27 mouse cellular contexts compared by ENCODE assay signal in the genomic region with DNA sequence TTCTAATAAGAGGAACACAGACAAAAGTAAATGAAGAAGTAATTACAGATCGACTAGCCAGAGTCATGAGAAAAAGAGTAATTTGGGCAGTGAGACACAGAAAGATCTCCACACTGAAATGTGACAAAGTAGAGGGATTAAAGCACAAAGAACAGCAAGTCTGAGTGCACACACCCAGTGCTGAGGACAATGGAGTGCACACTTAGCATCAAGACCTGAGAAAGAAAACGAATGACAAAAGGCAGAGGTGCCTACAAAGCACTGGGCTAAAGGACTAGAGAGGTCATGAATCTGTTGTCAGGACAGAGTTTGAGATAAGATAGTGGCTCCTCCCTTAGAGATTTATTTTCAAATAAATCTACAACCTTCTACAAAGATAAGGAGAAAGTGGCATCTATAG. TPM values are rescaled to one million over a fixed set of nuclear protein-coding genes. Genes with fewer than 3 reads are reported as not detected.
DNase-seq lines count a peak whose midpoint lies in the region; ATAC-seq lines count a peak whose summit lies in the region.
"Had no signal": no experiment of that assay in that cellular context is flagged by ENCODE, and none has a peak within 500 bp of the region (broad histone marks: within the 10 kb centered on the region; RNA-seq: fewer than 3 reads in every experiment).

No protein-coding gene starts in this region.

- no peaks in the 10 kb centered on the region for H3K9me3 ChIP-seq in midbrain, embryonic 10.5 days (replicated peaks)
- H3K9me3 ChIP-seq in midbrain, embryonic 14.5 days (ENCODE audit: control insufficient read depth, low read length): no peaks in the 10 kb centered on the region
- 0 out of 2 replicates have a peak, but pooled peaks cover 5% of the 10 kb centered on the region for H3K9me3 ChIP-seq in hindbrain, embryonic 12.5 days (replicated peaks)
- no peaks in the 10 kb centered on the region for H3K9me3 ChIP-seq in intestine, embryonic 16.5 days (ENCODE audit: control insufficient read depth, low read length)
- H3K9me3 ChIP-seq: embryonic facial prominence, embryonic 12.5 days; embryonic facial prominence, embryonic 15.5 days; G1E; hindbrain, embryonic 13.5 days had no signal

- no peak for ATAC-seq in midbrain, embryonic 14.5 days (ENCODE audit: low FRiP score, low TSS enrichment)
- ATAC-seq in hindbrain, embryonic 12.5 days (ENCODE audit: low FRiP score): no peak
- no peak for ATAC-seq in intestine, embryonic 16.5 days
- ATAC-seq: forebrain, embryonic 14.5 days; forebrain, postnatal 0 days; hindbrain, postnatal 0 days; inflammation-experienced regulatory T-cells, adult 6 months; intestine, postnatal 0 days; Patski had no signal

- no peak overlapping the region for H3K4me3 ChIP-seq in midbrain, embryonic 10.5 days
- no peak overlapping the region for H3K4me3 ChIP-seq in midbrain, embryonic 14.5 days (replicated peaks; ENCODE audit: low read depth, low read length)
- H3K4me3 ChIP-seq in hindbrain, embryonic 12.5 days: no peak overlapping the region
- no peak overlapping the region for H3K4me3 ChIP-seq in intestine, embryonic 16.5 days (ENCODE audit: low read length)
- H3K4me3 ChIP-seq: embryonic facial prominence, embryonic 12.5 days; embryonic facial prominence, embryonic 15.5 days; gastrocnemius, adult 2 months; hindbrain, embryonic 13.5 days had no signal

- H3K4me1 ChIP-seq in midbrain, embryonic 10.5 days: peaks cover 15% of the 10 kb centered on the region
- H3K4me1 ChIP-seq in midbrain, embryonic 14.5 days (ENCODE audit: control insufficient read depth, insufficient read depth, low read length): no peaks in the 10 kb centered on the region
- no peaks in the 10 kb centered on the region; the same call in 1 of the 2 replicates for H3K4me1 ChIP-seq in hindbrain, embryonic 12.5 days
- H3K4me1 ChIP-seq in intestine, embryonic 16.5 days (ENCODE audit: control insufficient read depth, insufficient read depth, low read length): peaks cover 4% of the 10 kb centered on the region
- H3K4me1 ChIP-seq: embryonic facial prominence, embryonic 12.5 days; embryonic facial prominence, embryonic 15.5 days had no signal

- H3K9ac ChIP-seq in midbrain, embryonic 14.5 days (replicated peaks; ENCODE audit: low read length): no peak overlapping the region
- H3K9ac ChIP-seq in hindbrain, embryonic 12.5 days: no peak overlapping the region
- H3K9ac ChIP-seq in intestine, embryonic 16.5 days (ENCODE audit: low read depth, low read length): no peak overlapping the region
- H3K9ac ChIP-seq: embryonic facial prominence, embryonic 12.5 days; embryonic facial prominence, embryonic 15.5 days; forebrain, postnatal 0 days; hindbrain, embryonic 13.5 days had no signal

- 0 out of 2 replicates have a peak overlapping the region, but pooled peaks have one; percentile 13 for H3K27ac ChIP-seq in midbrain, embryonic 10.5 days (replicated peaks)
- no peak overlapping the region for H3K27ac ChIP-seq in midbrain, embryonic 14.5 days (replicated peaks; ENCODE audit: low read depth, low read length)
- H3K27ac ChIP-seq in hindbrain, embryonic 12.5 days: no peak overlapping the region
- H3K27ac ChIP-seq in intestine, embryonic 16.5 days (ENCODE audit: low read length): no peak overlapping the region
- H3K27ac ChIP-seq: embryonic facial prominence, embryonic 12.5 days; embryonic facial prominence, embryonic 15.5 days; gastrocnemius, adult 2 months; hindbrain, embryonic 13.5 days; hindbrain, postnatal 0 days had no signal

- no peaks in the 10 kb centered on the region for H3K27me3 ChIP-seq in midbrain, embryonic 10.5 days (ENCODE audit: low read depth, poor library complexity, severe bottlenecking)
- H3K27me3 ChIP-seq in midbrain, embryonic 14.5 days (ENCODE audit: control insufficient read depth, insufficient read depth, low read length): no peaks in the 10 kb centered on the region
- H3K27me3 ChIP-seq in hindbrain, embryonic 12.5 days: no peaks in the 10 kb centered on the region
- no peaks in the 10 kb centered on the region for H3K27me3 ChIP-seq in intestine, embryonic 16.5 days (replicated peaks; ENCODE audit: control insufficient read depth, insufficient read depth, low read length)
- H3K27me3 ChIP-seq: CH12.LX; embryonic facial prominence, embryonic 12.5 days; embryonic facial prominence, embryonic 15.5 days; hindbrain, embryonic 13.5 days; Patski had no signal

- DNase-seq in midbrain, embryonic 10.5 days (ENCODE audit: low spot score): no peak
- DNase-seq in midbrain, embryonic 14.5 days: no peak
- DNase-seq in ES-CJ7 (ENCODE audit: low read depth, low spot score) (peak; percentile 89), WW6 (ENCODE audit: low read depth, low spot score) (peak; percentile 45)
- DNase-seq: adrenal gland, postnatal 10 days; adrenal gland, postnatal 36 days; B cell, adult 2 months; cerebellum, adult 11 months; cerebellum, adult 2 months; cerebellum, adult 9-11 months; cerebellum, postnatal 25 days; forebrain, postnatal 0 days; gastrocnemius, adult 2 months; gastrocnemius, postnatal 14 days had no signal

- no peak overlapping the region for H3K4me2 ChIP-seq in midbrain, embryonic 14.5 days (ENCODE audit: low read length)
- H3K4me2 ChIP-seq in hindbrain, embryonic 12.5 days (replicated peaks): no peak overlapping the region
- no peak overlapping the region for H3K4me2 ChIP-seq in intestine, embryonic 16.5 days (ENCODE audit: low read depth, low read length)
- H3K4me2 ChIP-seq: embryonic facial prominence, embryonic 12.5 days; embryonic facial prominence, embryonic 15.5 days; heart, embryonic 11.5 days; hindbrain, embryonic 13.5 days had no signal

- H3K36me3 ChIP-seq in midbrain, embryonic 10.5 days: peaks cover 16% of the 10 kb centered on the region; the same call in 1 of the 2 replicates
- 0 out of 2 replicates have a peak, but pooled peaks cover 3% of the 10 kb centered on the region for H3K36me3 ChIP-seq in midbrain, embryonic 14.5 days (ENCODE audit: control insufficient read depth, insufficient read depth, low read length)
- no peaks in the 10 kb centered on the region for H3K36me3 ChIP-seq in hindbrain, embryonic 12.5 days
- no peaks in the 10 kb centered on the region for H3K36me3 ChIP-seq in intestine, embryonic 16.5 days (ENCODE audit: control insufficient read depth, insufficient read depth, low read length)

- 46% methylated on average over 2 of the region's 2 CpGs for WGBS in midbrain, embryonic 10.5 days
- WGBS in midbrain, embryonic 14.5 days: 31% methylated on average over 2 of the region's 2 CpGs
- 50% methylated on average over 2 of the region's 2 CpGs for WGBS in hindbrain, embryonic 12.5 days
- 57% methylated on average over 2 of the region's 2 CpGs for WGBS in intestine, embryonic 16.5 days

RNA-seq across cellular contexts. Expression of a gene that starts 20.9 kb away (rescaled TPM):
- 41.3 and 48.6 TPM in 2 replicates for polyA plus RNA-seq in midbrain, embryonic 10.5 days (2016; fragmentation: Nextera tagmentation; extraction: Ambion mirVana)
- polyA plus RNA-seq in midbrain, embryonic 14.5 days (2014; fragmentation: Nextera tagmentation; extraction: Ambion mirVana): 59.1 and 75.1 TPM in 2 replicates
- 65.3 and 72.3 TPM in 2 replicates for polyA plus RNA-seq in hindbrain, embryonic 12.5 days (2016; fragmentation: Nextera tagmentation; extraction: Ambion mirVana)
- polyA plus RNA-seq in intestine, embryonic 16.5 days (2015; fragmentation: Nextera tagmentation; extraction: Ambion mirVana): 63.1 and 66.5 TPM in 2 replicates

Comparison
In these comparisons a context has a peak if more than half of its experiments do, and no peak if none do; other contexts are left out.
1. DNase-seq: peak in ES-CJ7 (single experiment) and WW6 (single experiment); none in midbrain, embryonic 10.5 days (single experiment) and midbrain, embryonic 14.5 days (single experiment).